Mouse (Mus musculus): Measurements from ENCODE around the gene Nectin1. TPM values are rescaled to one million over a fixed set of nuclear protein-coding genes. Genes with fewer than 3 reads are reported as not detected.
A peak's percentile ranks its signal among the peaks of the same experiment; 100 is the strongest.

Nectin1 gene
- polyA plus RNA-seq, 1 experiment from 2014 or later, result 11.0 TPM

GRCm38 (mm10) chr9:43796031-43796430, 52.2 kb downstream of the Nectin1 start:
- no peak overlapping the region for H3K4me3 ChIP-seq (replicated peaks)
- H3K9ac ChIP-seq (replicated peaks), result no peak overlapping the region
- no peak overlapping the region for H3K4me2 ChIP-seq (replicated peaks)
- H3K4me1 ChIP-seq (replicated peaks), result peaks cover 25% of the 10 kb centered on the region
- WGBS, result 97% methylated on average over 3 of the region's 3 CpGs
- H3K36me3 ChIP-seq, result peaks cover 86% of the 10 kb centered on the region
- no peaks in the 10 kb centered on the region for H3K27me3 ChIP-seq
- H3K27ac ChIP-seq, result no peak overlapping the region
- no peak for ATAC-seq
- no peaks in the 10 kb centered on the region for H3K9me3 ChIP-seq

GRCm38 (mm10) chr9:43796841-43797740, 53.3 kb downstream of the Nectin1 start:
- peaks cover 25% of the 10 kb centered on the region for H3K4me1 ChIP-seq (replicated peaks)
- no peak overlapping the region for H3K4me3 ChIP-seq (replicated peaks)
- H3K9ac ChIP-seq (replicated peaks), result no peak overlapping the region
- no peak overlapping the region for H3K27ac ChIP-seq
- 87% methylated on average over 11 of the region's 11 CpGs for WGBS
- H3K27me3 ChIP-seq, result no peaks in the 10 kb centered on the region
- no peaks in the 10 kb centered on the region for H3K9me3 ChIP-seq
- ATAC-seq, result no peak
- no peak overlapping the region for H3K4me2 ChIP-seq (replicated peaks)
- H3K36me3 ChIP-seq, result peaks cover 85% of the 10 kb centered on the region

GRCm38 (mm10) chr9:43797746-43798145, 54.0 kb downstream of the Nectin1 start:
- Histone ChIP-seq H3K36me3 (peaks cover 83% of the 10 kb centered on the region), H3K4me3 (replicated peaks) (no peak overlapping the region)

GRCm38 (mm10) chr9:43800525-43800924, 56.7 kb downstream of the Nectin1 start:
- no peak overlapping the region for H3K9ac ChIP-seq (replicated peaks)
- peaks cover 22% of the 10 kb centered on the region for H3K4me1 ChIP-seq (replicated peaks)
- H3K27me3 ChIP-seq, result no peaks in the 10 kb centered on the region
- ATAC-seq, result no peak
- peaks cover 80% of the 10 kb centered on the region for H3K36me3 ChIP-seq
- no peak overlapping the region for H3K27ac ChIP-seq
- H3K4me2 ChIP-seq (replicated peaks), result no peak overlapping the region
- no peaks in the 10 kb centered on the region for H3K9me3 ChIP-seq
- no peak overlapping the region for H3K4me3 ChIP-seq (replicated peaks)
- 91% methylated on average over 2 of the region's 2 CpGs for WGBS

More at GRCm38 (mm10) chr9:43797746-43798145, 54.0 kb downstream of the Nectin1 start:
- Histone ChIP-seq H3K27ac (no peak overlapping the region), H3K4me2 (replicated peaks) (no peak overlapping the region), H3K9me3 (no peaks in the 10 kb centered on the region), H3K9ac (replicated peaks) (no peak overlapping the region), H3K27me3 (no peaks in the 10 kb centered on the region), H3K4me1 (replicated peaks) (peaks cover 25% of the 10 kb centered on the region)
- WGBS, result 71% methylated on average over 7 of the region's 7 CpGs
- ATAC-seq, result no peak

- Histone ChIP-seq H3K27me3 (no peaks in the 10 kb centered on the region), H3K4me2 (replicated peaks) (no peak overlapping the region), H3K9me3 (no peaks in the 10 kb centered on the region), H3K4me3 (replicated peaks) (no peak overlapping the region), H3K9ac (replicated peaks) (no peak overlapping the region), H3K36me3 (peaks cover 77% of the 10 kb centered on the region), H3K27ac (no peak overlapping the region), H3K4me1 (replicated peaks) (peaks cover 20% of the 10 kb centered on the region)
- 17% methylated on average over 5 of the region's 5 CpGs for WGBS
- peak; percentile 63; the same call in 1 of the 2 replicates for ATAC-seq
These were observed 58.1 kb downstream of the Nectin1 start for GRCm38 (mm10) chr9:43801911-43802310.

- WGBS, result 14% methylated on average over 6 of the region's 6 CpGs
- H3K9me3 ChIP-seq, result 0 out of 2 replicates have a peak, but pooled peaks cover 4% of the 10 kb centered on the region
- H3K9ac ChIP-seq (replicated peaks), result no peak overlapping the region
- 0 out of 2 replicates have a peak, but pooled peaks have one; percentile 22 for ATAC-seq
- peaks cover 18% of the 10 kb centered on the region for H3K4me1 ChIP-seq (replicated peaks)
- H3K27me3 ChIP-seq, result no peaks in the 10 kb centered on the region
- H3K4me2 ChIP-seq (replicated peaks), result no peak overlapping the region
- H3K36me3 ChIP-seq, result peaks cover 36% of the 10 kb centered on the region
- H3K4me3 ChIP-seq (replicated peaks), result no peak overlapping the region
- no peak overlapping the region for H3K27ac ChIP-seq
These were observed 63.8 kb downstream of the Nectin1 start for GRCm38 (mm10) chr9:43807565-43807964.

- Histone ChIP-seq H3K36me3 (peaks cover 30% of the 10 kb centered on the region), H3K27ac (0 out of 2 replicates have a peak overlapping the region, but pooled peaks have one; percentile 30), H3K27me3 (no peaks in the 10 kb centered on the region), H3K4me2 (replicated peaks) (no peak overlapping the region), H3K4me3 (replicated peaks) (no peak overlapping the region), H3K4me1 (replicated peaks) (peaks cover 18% of the 10 kb centered on the region), H3K9ac (replicated peaks) (no peak overlapping the region; the same call in 1 of the 2 replicates), H3K9me3 (0 out of 2 replicates have a peak, but pooled peaks cover 4% of the 10 kb centered on the region)
- no peak; the same call in 1 of the 2 replicates for ATAC-seq
- 9% methylated on average over 3 of the region's 4 CpGs for WGBS
These were observed 64.3 kb downstream of the Nectin1 start for GRCm38 (mm10) chr9:43808099-43808498.

GRCm38 (mm10) chr9:43808546-43808945, 64.8 kb downstream of the Nectin1 start:
- no peaks in the 10 kb centered on the region for H3K27me3 ChIP-seq
- H3K27ac ChIP-seq, result no peak overlapping the region
- H3K36me3 ChIP-seq, result peaks cover 26% of the 10 kb centered on the region
- peak; percentile 34; the same call in 1 of the 2 replicates for ATAC-seq
- 12% methylated on average over 7 of the region's 7 CpGs for WGBS
- 0 out of 2 replicates have a peak, but pooled peaks cover 4% of the 10 kb centered on the region for H3K9me3 ChIP-seq
- no peak overlapping the region for H3K4me2 ChIP-seq (replicated peaks)
- H3K9ac ChIP-seq (replicated peaks), result no peak overlapping the region
- peaks cover 18% of the 10 kb centered on the region for H3K4me1 ChIP-seq (replicated peaks)
- no peak overlapping the region for H3K4me3 ChIP-seq (replicated peaks)

- H3K9me3 ChIP-seq, result 0 out of 2 replicates have a peak, but pooled peaks cover 4% of the 10 kb centered on the region
- no peak overlapping the region for H3K9ac ChIP-seq (replicated peaks)
- H3K27me3 ChIP-seq, result no peaks in the 10 kb centered on the region
- H3K4me2 ChIP-seq (replicated peaks), result no peak overlapping the region
- no peaks in the 10 kb centered on the region for H3K36me3 ChIP-seq
- peaks cover 10% of the 10 kb centered on the region for H3K4me1 ChIP-seq (replicated peaks)
- ATAC-seq, result no peak
- no peak overlapping the region for H3K4me3 ChIP-seq (replicated peaks)
- 94% methylated on average over 2 of the region's 2 CpGs for WGBS
- no peak overlapping the region for H3K27ac ChIP-seq
These were observed 69.4 kb downstream of the Nectin1 start for GRCm38 (mm10) chr9:43813156-43813555.

- Histone ChIP-seq H3K27me3 (no peaks in the 10 kb centered on the region), H3K9ac (replicated peaks) (no peak overlapping the region), H3K27ac (no peak overlapping the region), H3K36me3 (no peaks in the 10 kb centered on the region), H3K4me2 (replicated peaks) (no peak overlapping the region), H3K9me3 (no peaks in the 10 kb centered on the region), H3K4me1 (replicated peaks) (peaks cover 17% of the 10 kb centered on the region), H3K4me3 (replicated peaks) (no peak overlapping the region)
- 93% methylated on average over 5 of the region's 5 CpGs for WGBS
- no peak for ATAC-seq
These were observed 78.4 kb downstream of the Nectin1 start for GRCm38 (mm10) chr9:43822206-43822605.

- Histone ChIP-seq H3K36me3 (no peaks in the 10 kb centered on the region), H3K27me3 (no peaks in the 10 kb centered on the region; the same call in 1 of the 2 replicates), H3K9ac (replicated peaks) (no peak overlapping the region), H3K4me2 (replicated peaks) (no peak overlapping the region), H3K27ac (no peak overlapping the region), H3K9me3 (no peaks in the 10 kb centered on the region), H3K4me1 (replicated peaks) (peaks cover 18% of the 10 kb centered on the region), H3K4me3 (replicated peaks) (no peak overlapping the region)
- no peak for ATAC-seq
- WGBS, result 85% methylated on average over 5 of the region's 5 CpGs
These were observed 81.4 kb downstream of the Nectin1 start for GRCm38 (mm10) chr9:43825178-43825577.

- WGBS, result 28% methylated on average over 8 of the region's 8 CpGs
- H3K9me3 ChIP-seq, result no peaks in the 10 kb centered on the region
- ATAC-seq, result peak; percentile 48; the same call in 1 of the 2 replicates
- peaks cover 18% of the 10 kb centered on the region for H3K4me1 ChIP-seq (replicated peaks)
- H3K4me3 ChIP-seq (replicated peaks), result no peak overlapping the region
- no peak overlapping the region for H3K9ac ChIP-seq (replicated peaks)
- no peak overlapping the region for H3K27ac ChIP-seq
- H3K4me2 ChIP-seq (replicated peaks), result no peak overlapping the region
- peaks cover 3% of the 10 kb centered on the region; the same call in 1 of the 2 replicates for H3K27me3 ChIP-seq
- no peaks in the 10 kb centered on the region for H3K36me3 ChIP-seq
These were observed 82.9 kb downstream of the Nectin1 start for GRCm38 (mm10) chr9:43826558-43827253.

Measured in midbrain, embryonic 13.5 days (tissue).